Mouse (Mus musculus) layer of hippocampus, adult 2 months (tissue): Measurements from ENCODE around the gene Gm5431. TPM values are rescaled to one million over a fixed set of nuclear protein-coding genes. Genes with fewer than 3 reads are reported as not detected.
A peak's percentile ranks its signal among the peaks of the same experiment; 100 is the strongest.

Experiments used
- DNase-seq, 2 experiments: peaks; one replicate each; pipeline ENCODE4 v3.0.0; 2022; ENCODE audit warnings: low spot score in 2 of 2
- H3K27ac ChIP-seq: fragments of 200-600 bp; 2 replicates; pipeline ENCODE4 v1.8.1; 2022
- H3K4me3 ChIP-seq: fragments of 200-600 bp; 2 replicates; pipeline ENCODE4 v1.8.1; 2022; ENCODE audit warnings: mild to moderate bottlenecking
- CTCF ChIP-seq: fragments of 200-600 bp; conservative IDR thresholded peaks from 2 replicates; pipeline ENCODE4 v1.8.1; 2022; ENCODE audit warnings: antibody characterized with exemption, mild to moderate bottlenecking, moderate library complexity
- total RNA-seq, 2 experiments: library from RNA; stranded (reverse); gene quantifications; 2 replicates each; pipeline ENCODE4 v1.2.3; 2021

Gm5431 gene
- total RNA-seq, 2 experiments from 2014 or later = 0.12 to 0.38 TPM

- TF ChIP-seq CTCF = no peak
- Histone ChIP-seq H3K27ac (no peak overlapping the region), H3K4me3 (no peak overlapping the region)
- DNase-seq = no peak
Measured at GRCm38 (mm10) chr11:48842378-48842792, 59.6 kb downstream of the Gm5431 start.

- H3K27ac ChIP-seq = no peak overlapping the region
- H3K4me3 ChIP-seq = no peak overlapping the region
- DNase-seq = no peak
- TF ChIP-seq CTCF = no peak
Measured at GRCm38 (mm10) chr11:48841213-48841612, 60.8 kb downstream of the Gm5431 start.

- no peak overlapping the region for H3K4me3 ChIP-seq
- no peak for DNase-seq
- no peak for TF ChIP-seq CTCF
Measured at GRCm38 (mm10) chr11:48840805-48841204, 61.2 kb downstream of the Gm5431 start.

GRCm38 (mm10) chr11:48838879-48839680, 62.9 kb downstream of the Gm5431 start:
- Histone ChIP-seq H3K27ac (no peak overlapping the region), H3K4me3 (no peak overlapping the region; the same call in 1 of the 2 replicates)
- no peak for TF ChIP-seq CTCF
- DNase-seq = no peak

More at GRCm38 (mm10) chr11:48840805-48841204, 61.2 kb downstream of the Gm5431 start:
- H3K27ac ChIP-seq = no peak overlapping the region

DNA sequence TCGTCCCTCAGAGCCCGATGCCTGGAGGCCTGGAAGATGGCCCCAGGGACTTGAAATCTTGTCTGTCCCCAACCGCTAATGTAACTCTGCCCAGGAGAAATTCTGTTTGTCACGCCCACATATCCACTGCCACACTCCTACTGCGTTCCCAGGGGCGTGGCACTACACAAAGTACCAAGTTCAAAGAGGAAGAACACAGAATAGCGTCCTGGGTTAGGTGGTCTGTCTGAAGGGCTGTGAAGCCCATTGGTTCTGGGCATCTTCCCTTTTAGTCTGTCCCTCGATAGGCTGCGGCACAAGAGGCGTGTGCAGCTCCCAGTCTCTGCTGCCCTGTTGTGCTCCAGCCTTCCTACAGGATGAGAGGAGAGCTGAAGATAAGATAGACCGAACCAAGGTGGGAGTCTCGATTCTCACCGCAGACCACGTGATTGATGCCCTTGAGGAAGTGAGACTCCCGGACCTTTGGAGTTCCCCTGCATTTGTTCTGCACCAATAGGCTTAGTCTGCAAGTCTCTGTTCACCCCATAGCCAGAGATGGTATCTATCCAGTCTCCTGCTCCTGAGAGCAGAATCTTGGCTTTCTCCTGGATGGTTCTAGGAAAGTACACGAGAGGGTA, 63.7 kb downstream of the Gm5431 start:
- no peak for TF ChIP-seq CTCF
- peak in 1 of 2 experiments; percentile 31 for DNase-seq
- peak overlapping the region; percentile 85 for H3K4me3 ChIP-seq
- H3K27ac ChIP-seq = peak overlapping the region; percentile 70

Other genes with a start within 250 kb of the Gm5431 start
- 100 to 1,000 TPM; 226 to 240 TPM for gene Rack1, start 101.9 kb downstream of the Gm5431 start, total RNA-seq
- 10 to 100 TPM; 56.8 to 61.5 TPM for gene Trim41, start 84.9 kb downstream of the Gm5431 start, total RNA-seq
- 1 to 10 TPM; 2.6 to 2.8 TPM for gene Trim7, start 76.1 kb downstream of the Gm5431 start, total RNA-seq
- gene Gm12184, start 75.6 kb downstream of the Gm5431 start, total RNA-seq = 1 to 10 TPM in 1 of 2 experiments, under 1 TPM in 1; 0.79 to 1.3 TPM
- gene Irgm1, start 30.5 kb downstream of the Gm5431 start, total RNA-seq = 1 to 10 TPM; 3.6 to 4.3 TPM
- gene Psme2b, start 44.0 kb upstream of the Gm5431 start, total RNA-seq = 1 to 10 TPM; 1.2 to 1.3 TPM
- gene Olfr56, start 76.7 kb upstream of the Gm5431 start, total RNA-seq = not detected
- 1 to 10 TPM in 1 of 2 experiments, under 1 TPM in 1; 0.91 to 1.8 TPM for gene 9930111J21Rik1, start 77.2 kb upstream of the Gm5431 start, total RNA-seq
- under 1 TPM; 0.13 to 0.25 TPM for gene Gm12185, start 90.0 kb upstream of the Gm5431 start, total RNA-seq
- gene Tgtp1, start 92.0 kb upstream of the Gm5431 start, total RNA-seq = under 1 TPM; 0.27 to 0.54 TPM
- gene 9930111J21Rik2, start 149.0 kb upstream of the Gm5431 start, total RNA-seq = 1 to 10 TPM; 1.0 to 2.0 TPM
- under 1 TPM in 1 of 2 experiments, not detected in 1; 0.59 TPM for gene Tgtp2, start 162.0 kb upstream of the Gm5431 start, total RNA-seq
- under 1 TPM; 0.41 to 0.56 TPM for gene Ifi47, start 174.4 kb upstream of the Gm5431 start, total RNA-seq
- gene Olfr1396, start 212.7 kb upstream of the Gm5431 start, total RNA-seq = not detected
- not detected for gene Olfr1395, start 240.1 kb upstream of the Gm5431 start, total RNA-seq